Mouse (Mus musculus) layer of hippocampus, adult 8-10 months (tissue): ENCODE data around the gene Nanog. TPM values are rescaled to one million over a fixed set of nuclear protein-coding genes. Genes with fewer than 3 reads are reported as not detected.
"Not testable (repeated sequence)": the region's sequence is repeated elsewhere in the genome, so short reads cannot be mapped to it uniquely, and the experiment has no call there.

Experiments
- DNase-seq, 2 experiments: peaks; one replicate each; pipeline ENCODE4 v3.0.0; 2022; ENCODE audit warnings: low spot score in 2 of 2
- total RNA-seq, 4 experiments: library from RNA; stranded (reverse); gene quantifications; 2 replicates each; pipeline ENCODE4 v1.2.4; 2022

Nanog gene
- total RNA-seq, 4 experiments from 2014 or later, result 0.18 TPM; not detected in 3

DNA sequence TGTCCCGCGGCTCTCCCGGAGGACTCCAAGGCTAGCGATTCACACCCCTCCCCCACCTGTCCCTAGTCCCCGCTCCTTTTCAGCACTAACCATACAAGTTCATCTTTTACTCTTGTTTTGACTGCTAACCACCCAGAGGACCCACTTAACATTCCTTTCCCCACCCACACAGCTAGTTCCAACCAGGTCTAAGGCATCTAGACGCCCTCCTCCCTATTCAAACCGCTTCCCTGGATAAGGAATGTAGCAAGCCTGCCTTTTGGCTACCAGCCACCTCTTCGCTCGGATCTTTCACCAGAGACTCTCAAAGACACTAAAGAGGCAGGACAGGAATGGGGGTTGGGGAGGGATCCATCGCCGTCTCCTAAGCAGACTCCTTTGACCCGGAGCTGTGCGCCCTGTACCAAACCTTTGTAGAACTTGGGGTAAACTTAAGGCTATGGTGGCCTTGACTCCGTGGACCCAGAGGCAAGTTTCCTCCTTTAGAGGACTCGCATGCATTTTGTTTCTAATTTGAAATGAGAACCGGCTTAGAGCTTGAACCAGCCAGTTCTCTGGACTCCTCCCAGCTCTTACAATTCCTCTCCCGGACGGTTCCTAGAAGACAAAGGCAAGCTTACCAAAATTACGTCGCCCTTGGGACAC, 4.7 kb upstream of the Nanog start:
- no peak for DNase-seq

DNA sequence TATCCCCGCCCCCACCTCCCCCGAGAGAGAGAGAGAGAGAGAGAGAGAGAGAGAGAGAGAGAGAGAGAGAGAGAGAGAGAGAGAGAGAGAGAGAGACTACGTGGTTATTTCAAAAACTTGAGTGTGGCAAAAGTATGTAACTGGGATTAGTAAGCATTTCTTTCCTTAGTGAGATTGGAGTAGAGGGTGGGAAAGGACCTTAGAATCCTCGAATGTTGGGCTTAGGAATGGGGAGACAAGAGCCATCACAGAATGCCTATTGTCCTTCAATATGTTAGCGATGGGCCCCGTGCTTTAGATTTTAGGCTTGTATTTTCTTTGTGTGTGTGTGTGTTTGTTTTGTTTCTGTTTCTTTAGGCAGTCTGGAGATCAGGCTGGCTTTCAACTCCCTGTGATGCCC, 4.0 kb upstream of the Nanog start:
- DNase-seq, result no peak

DNA sequence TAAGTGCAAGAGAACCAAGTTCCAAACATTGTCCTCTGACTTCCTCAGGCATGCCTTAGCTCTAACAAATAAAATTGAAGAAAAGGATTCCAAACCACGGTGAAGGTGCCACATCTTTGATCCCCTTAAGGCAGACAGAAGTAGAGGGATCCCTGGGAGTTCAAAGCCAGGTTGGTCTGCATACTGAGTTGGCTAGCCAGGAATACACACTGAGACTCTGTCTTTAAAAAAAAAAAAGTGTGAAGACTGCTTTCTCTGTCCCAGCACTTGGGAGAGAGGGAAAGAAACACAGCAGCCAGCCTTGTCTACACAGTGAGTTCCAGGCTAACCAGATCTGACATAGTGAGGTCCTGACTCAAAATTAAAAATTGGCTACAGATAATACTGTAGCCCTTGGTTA, 3.6 kb upstream of the Nanog start:
- DNase-seq, result no peak

DNA sequence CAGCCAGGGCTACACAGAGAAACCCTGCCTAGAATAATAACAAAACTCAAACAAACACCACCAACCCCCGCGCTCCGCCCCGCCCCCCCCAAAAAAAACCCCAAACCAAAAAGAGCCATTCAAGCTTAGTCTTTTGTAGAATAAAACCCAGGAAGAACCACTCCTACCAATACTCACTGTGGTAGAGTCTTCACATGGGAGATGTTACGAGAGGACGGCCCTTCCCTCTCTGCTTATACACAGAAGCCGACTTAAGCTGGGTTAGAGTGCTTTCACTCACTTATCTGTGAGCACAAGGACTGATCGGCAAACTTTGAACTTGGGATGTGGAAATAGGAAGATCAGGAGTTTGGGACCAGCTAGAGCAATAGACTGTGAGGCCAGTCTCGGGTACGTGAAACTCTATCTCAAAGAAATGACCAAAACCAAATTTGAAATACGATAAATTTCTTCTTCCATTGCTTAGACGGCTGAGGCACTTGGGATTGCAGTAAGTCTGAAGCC, 900 bp upstream of the Nanog start:
- no peak for DNase-seq

DNA sequence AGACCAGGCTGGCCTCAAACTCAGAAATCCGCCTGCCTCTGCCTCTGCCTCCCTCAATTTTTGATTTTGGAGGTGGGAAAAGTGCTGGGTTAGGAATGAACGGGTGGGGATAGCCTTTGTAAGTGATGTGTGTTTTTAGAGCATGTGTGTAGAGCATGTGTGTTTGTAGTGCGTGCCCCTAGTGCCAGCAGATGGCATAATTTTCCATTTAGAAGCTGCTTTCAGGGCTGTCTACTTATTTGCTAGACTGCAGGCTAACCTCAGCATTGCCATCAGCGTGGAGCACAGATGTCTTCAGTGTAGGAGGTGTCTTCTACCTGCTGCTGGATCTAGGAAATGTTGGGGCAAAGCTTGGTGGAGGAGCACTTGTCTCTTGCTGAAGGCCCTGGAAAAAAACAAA, 1.5 kb downstream of the Nanog start:
- no peak for DNase-seq

DNA sequence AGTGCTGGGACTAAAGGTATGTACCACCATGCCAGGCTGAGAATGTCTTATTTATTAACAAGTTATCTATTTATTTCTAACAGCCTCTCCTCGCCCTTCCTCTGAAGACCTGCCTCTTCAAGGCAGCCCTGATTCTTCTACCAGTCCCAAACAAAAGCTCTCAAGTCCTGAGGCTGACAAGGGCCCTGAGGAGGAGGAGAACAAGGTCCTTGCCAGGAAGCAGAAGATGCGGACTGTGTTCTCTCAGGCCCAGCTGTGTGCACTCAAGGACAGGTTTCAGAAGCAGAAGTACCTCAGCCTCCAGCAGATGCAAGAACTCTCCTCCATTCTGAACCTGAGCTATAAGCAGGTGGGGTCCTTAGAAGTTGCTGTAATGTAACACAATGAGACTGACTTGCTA, 4.2 kb downstream of the Nanog start:
- no peak for DNase-seq

DNA sequence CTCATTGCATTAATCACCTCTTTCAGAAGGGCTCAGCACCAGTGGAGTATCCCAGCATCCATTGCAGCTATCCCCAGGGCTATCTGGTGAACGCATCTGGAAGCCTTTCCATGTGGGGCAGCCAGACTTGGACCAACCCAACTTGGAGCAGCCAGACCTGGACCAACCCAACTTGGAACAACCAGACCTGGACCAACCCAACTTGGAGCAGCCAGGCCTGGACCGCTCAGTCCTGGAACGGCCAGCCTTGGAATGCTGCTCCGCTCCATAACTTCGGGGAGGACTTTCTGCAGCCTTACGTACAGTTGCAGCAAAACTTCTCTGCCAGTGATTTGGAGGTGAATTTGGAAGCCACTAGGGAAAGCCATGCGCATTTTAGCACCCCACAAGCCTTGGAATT, 5.8 kb downstream of the Nanog start:
- DNase-seq, result not testable (repeated sequence)

DNA sequence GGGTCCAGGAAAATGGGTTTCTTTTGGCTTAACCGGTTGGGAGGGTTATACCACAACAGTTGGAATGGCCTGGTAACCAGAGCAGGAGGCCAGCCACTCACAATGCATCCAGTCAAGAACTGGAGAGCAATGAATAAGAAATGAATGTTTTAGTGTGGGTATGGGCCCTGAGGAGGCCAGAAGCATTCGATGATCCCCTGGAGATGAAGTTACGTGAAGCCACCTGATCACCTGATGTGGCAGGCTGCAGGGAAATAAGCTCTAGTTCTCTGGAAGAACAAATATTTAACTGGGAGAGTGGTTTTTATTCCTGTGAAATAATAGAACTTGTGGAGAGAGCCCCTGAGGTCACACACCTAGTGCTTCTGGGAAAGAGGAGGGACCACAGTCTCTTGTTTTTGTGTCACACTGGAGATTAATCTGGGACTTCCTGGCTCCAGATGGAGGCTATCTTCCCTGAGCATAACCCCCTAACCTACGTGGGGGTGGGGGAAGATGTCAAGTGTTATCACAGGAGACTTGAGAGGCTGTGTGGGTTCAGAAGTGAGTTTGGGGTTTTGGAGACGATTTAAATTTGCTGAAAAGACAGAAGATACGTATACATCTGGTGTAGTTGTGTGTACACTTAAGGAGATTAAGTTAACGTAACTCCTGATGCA, 7.5 kb downstream of the Nanog start:
- DNase-seq, result no peak

DNA sequence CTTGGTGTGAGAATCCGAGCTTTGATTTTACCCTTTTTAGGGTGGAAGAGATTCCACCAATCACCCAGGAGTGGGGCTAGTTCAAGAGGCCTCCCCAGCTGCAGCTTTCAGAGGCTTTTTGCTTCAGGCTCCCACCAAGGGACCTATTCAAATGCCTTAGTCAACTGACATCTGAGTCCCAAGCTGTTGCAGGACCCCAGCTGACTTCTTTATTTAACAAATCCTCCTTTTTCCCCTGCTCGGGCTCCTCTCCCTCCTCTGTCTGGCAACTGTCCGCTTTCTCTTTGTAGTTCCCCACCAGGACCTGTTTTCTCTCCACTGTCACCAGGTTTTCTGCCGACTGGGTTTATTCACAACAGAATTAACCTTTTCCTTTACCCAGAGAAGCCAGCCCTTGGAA, 8.6 kb downstream of the Nanog start:
- DNase-seq, result no peak

DNA sequence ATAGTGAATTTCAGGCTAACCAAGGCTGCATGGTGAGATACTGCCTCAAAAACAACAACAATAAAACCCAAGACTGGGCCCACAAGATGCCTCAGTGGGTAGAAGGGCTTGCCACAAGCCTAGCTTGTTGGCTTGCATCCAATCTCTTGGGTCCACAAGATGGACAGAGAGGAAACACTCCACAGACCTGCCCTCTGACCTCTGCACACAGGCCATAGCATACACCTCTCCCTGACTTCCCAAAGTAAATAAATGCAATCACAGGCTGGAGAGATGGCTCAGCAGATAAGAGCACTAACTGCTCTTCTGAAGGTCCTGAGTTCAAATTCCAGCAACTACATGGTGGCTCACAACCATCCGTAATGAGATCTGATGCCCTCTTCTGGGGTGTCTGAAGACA, 10.9 kb downstream of the Nanog start:
- DNase-seq, result not testable (repeated sequence)

DNA sequence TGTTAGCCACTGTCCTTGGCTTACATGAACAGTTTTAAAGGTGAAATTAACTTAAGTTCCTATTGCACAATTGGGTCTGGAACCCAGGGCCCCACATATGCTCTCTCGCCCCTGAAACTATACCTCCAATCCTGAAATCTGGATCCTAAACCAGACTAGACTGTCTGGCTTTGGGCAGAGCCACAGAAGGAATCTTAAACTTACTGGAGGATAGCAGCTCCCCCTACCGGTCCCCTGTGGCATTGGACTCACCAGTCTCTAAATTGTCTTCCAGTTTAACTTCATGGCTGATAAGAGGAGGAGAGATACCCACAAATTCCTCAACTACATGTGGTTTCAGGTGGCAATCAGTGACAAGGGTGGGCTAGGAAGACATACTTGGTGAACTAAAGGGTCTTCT, 12.7 kb downstream of the Nanog start:
- peak in 1 of 2 experiments; percentile 81 for DNase-seq

DNA sequence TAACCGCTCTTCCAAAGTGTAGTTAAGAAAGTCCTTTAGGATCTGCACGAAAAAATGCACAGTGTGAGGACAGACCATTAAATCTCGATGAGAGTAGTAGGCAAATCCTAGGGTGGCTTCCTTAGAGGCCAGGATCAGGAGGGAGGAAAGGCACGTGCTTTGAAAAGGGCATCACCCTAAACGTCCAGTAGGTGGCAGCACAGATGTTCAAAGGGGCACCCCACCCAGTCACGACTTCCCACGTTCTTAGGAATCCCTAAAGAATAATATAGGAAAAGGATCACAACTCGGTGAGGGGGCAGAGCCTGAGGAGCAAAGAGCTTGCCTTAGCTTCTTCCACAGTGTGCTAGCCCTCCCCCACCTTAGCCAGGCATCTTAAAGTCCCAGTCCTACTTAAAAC, 32.7 kb downstream of the Nanog start:
- peak; percentile 62 to 70 for DNase-seq

DNA sequence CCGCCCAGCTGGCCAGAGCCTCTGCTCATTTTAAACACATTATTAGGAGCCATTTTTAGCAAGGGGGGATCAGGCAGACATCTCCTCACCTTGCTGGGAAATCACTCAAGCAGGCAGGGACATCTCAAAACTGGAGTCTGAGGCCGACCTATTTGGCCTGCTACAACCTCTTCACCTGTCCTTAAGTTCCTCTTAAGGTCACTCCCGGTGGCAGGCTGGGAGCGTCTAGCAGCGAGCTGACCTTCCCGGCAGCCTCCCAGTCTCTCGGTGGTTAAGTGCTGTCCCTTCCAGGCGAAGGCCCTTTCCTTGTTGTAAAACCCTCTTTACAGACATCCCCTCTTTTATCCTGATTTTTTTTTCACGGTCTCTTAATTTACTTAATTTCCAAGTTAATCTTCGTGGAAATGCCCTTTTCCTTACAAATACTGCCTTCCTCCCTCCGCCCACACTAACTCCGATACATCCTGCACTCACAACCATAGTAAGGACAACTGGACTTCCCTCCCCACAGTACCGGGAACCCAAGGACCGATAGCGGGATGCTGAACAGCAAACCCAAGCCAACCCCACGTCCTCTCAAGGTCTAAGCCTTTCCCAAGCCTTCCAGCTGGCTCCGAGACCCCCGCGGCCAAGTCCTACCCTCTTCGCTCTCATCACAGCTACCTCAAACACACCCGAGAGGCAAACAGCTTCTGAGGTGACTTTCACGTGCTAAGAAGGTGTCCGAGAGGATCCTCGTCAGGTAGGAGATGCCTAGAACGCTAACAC, 34.4 kb downstream of the Nanog start:
- no peak for DNase-seq

DNA sequence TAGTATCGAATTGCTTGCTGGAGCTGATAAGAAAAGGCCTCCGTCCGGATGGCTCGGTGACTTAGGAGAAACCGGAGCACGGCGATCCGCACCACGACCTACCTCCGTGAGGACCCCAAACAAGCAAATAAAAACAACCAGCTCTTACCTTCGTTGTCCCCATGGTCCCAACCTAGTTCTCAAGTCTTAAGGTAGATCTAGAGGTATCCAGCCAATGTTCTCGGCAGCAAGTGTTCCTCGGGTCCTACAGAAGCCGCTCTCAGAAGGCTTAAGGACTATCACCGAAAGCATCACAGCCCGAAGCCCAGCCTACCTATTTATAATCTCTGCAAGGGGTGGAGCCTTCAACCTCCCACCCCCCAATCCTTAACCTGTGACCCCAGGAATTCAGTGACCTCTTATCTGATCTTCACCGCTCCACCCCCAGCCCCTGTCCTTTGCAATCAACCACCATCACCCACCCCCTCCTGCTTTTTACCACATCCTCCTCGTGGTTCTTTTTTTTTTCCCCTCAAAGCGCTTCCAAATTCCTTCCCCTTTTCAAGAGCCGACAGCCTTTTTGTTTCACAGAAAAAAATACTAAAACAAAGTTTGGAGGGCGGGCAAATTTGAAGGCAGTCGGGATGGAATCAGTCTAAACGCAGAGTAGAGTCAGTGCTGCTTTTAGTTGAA, 35.1 kb downstream of the Nanog start:
- DNase-seq, result peak in 1 of 2 experiments; percentile 60

DNA sequence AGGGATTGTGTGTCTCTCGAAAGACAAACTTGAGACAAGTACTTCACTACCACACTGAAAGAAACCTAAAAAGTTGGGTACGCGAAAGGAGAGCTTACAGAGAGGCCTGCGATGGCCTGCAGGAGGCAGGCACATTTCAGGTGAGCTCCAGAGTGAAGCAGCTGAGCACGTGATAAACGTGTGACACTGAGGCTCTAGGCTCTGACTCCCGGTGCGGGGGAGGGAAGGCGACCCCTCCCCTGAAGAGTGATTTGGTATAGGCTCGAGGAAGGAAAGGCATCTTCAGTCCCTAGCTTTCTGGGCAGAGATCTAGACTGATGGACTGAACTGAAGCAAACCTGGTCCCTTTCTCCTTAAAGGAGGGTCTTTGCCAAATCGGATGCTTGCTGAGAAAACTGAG, 36.1 kb downstream of the Nanog start:
- DNase-seq, result no peak

DNA sequence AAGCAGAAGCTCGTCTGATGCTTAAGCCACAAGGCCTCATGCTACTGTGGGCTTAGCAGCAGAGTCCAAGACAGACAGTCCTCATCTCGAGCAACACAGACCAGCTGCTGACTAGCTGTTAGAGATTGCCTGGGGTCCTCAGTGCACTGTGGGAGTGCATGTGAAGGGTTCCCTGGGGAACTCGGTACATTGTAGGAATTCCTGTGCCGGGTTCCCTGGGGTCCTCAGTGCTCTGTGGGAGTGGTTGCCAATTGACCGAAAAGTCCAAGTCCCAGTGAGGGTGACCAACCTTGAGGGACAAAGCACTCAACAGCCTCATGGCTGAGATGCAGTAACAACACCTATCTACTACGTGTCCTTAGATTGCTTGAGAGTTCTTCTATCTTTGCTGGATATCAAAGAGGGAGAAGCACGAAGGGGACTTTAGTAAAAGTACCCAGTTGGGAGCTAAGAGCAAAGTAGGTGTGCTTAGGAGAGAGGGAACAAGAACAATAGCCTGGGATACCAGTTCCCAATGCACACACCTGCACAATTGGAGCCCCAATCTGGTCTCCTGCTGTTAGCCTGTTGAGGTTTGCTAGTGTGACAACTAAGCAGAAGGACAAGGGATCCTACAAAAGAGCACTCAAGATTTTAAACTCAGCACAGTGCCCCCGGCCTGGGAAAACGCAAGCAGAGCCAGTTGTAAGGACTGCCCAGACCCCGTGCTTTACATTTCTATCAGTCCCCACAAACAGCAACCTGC, 37.4 kb downstream of the Nanog start:
- no peak for DNase-seq

DNA sequence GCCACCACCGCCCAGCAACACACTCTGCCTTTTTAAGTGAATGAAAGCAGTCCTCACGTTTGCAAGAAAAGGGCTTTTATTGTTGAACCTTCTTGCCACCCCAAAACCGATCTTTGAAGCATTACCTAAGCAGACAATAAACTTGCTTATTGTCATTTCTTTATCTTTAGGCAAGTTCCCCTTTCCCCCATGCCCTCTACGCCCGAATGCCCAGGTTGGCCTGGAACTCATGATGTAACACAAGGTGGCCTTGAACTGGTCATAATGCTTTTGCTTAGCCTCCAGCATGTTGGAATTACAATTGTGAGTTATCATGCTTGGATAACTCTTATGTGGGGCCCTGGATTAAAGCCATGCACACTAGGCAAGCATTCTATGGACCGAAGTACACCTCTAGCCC, 43.3 kb downstream of the Nanog start:
- DNase-seq, result no peak

DNA sequence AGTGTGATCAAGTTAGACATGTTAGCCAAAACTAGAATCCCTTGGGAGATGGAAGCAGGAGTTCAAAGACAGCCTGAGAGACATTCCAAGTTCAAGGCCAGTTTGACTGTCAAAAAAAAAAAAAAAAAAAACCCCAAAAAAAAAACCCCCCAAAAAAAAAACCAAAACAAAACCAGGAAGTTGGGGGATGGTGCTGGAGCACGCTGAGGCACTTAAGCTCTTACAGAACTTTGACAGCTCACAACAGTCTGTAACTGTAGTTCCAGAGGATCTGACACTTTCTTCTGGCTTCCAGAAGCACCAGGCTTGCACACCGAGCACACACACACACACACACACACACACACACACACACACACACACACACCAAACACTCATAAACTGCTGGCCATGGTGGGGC, 48.6 kb downstream of the Nanog start:
- DNase-seq, result no peak

DNA sequence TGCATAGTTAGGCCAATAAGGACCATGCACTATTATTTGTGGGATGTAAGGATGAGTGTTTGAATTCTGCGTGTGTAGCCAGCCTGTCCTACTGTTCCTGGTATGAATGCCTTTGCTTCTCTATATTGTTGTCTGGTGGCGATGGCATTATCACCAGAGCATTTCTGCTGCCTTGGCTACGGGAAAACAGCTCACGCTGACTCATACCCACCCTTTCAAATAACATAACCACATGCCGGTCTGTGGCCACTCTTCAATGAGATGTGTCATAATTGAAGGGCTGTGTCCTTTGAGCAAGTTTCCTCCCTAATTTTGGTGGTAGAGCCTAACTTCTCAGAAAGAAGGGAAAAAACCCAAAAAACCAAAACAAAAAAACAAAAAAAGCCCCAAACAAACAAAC, 51.4 kb downstream of the Nanog start:
- no peak for DNase-seq

DNA sequence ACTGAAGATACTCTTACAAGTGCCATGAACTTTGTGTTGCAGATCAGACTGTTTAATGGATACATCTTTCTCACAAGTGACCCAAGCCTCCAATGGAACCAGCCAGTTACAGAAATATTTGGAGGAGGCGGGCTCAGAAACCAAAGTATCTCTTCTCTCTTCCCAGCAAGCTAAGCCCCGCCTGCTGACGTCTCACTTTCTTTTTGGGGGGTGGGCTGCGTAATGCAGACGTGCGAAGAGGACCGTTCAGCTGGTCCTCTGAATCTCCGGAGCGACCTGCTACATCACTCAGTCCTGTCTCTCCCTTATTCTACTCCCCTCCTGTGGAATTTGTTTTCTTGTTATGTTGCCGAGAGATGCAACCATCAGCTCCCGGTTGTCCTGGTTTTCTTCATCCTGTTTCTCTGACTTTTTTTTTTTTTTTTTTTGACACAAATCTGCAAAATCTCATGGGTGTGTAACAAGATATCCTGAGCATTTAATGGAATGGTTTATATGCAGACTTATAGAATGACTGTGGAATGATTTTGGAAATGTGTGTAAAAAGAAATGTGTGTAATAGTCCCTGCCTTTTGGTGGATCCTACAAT, 53.8 kb downstream of the Nanog start:
- peak; percentile 80 to 87 for DNase-seq

DNA sequence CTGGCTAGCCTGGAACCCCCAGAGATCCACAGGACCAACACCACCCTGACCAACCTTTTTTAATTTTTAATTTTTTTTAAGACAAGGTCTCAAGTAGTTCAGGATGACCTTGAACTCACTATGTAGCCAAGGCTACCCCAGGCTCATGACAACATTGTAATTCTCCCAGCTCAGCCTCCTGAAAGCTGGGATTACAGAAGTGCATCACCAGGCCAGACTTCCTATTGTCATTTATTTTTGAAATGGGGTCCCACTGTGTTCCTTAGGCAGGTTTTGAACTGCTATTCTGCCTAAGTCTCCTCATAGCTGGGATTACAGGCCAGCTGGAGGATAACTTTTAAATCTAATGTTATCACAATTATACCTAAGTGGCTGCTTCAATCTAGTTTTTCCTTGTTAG, 54.6 kb downstream of the Nanog start:
- DNase-seq, result no peak
